Mouse (Mus musculus) hindlimb bud, embryonic 11.5 days (tissue): ENCODE measurements around the gene Tchhl1.
"Not testable (repeated sequence)": the region's sequence is repeated elsewhere in the genome, so short reads cannot be mapped to it uniquely, and the experiment has no call there.

Source experiments
- DNase-seq: peaks from one replicate; pipeline ENCODE4 v3.0.0-alpha.2; 2012; ENCODE audit warnings: low read depth, low spot score; ENCODE audit errors: extremely low spot score

The Tchhl1 gene

DNA sequence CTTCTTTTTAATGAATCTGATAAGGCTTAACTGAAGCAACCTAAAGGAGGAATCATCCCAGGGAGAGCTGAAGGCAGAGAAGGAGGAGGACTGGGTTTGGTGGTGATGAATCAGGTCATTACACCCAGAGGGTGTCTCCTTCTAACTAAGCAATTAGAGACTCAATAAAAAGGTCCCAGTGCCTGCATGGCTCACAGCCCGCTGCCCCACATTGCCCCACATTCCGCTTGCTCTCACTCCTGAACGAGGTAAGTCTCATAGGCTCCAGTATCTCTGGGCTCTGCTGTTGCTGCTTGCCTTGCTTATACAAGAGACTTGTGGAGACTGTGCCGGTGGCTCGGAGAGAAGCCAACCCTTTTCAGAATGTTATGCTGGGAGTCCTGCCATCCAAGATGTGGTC is at the start of gene Tchhl1:
Tchhl1 (plus strand) TSS at position 194 of the 400 bp plus-strand sequence.
- no peak for DNase-seq

- no peak for DNase-seq
These were observed 36.9 kb upstream of the Tchhl1 start for GRCm38 (mm10) chr3:93431673-93432072.

DNA sequence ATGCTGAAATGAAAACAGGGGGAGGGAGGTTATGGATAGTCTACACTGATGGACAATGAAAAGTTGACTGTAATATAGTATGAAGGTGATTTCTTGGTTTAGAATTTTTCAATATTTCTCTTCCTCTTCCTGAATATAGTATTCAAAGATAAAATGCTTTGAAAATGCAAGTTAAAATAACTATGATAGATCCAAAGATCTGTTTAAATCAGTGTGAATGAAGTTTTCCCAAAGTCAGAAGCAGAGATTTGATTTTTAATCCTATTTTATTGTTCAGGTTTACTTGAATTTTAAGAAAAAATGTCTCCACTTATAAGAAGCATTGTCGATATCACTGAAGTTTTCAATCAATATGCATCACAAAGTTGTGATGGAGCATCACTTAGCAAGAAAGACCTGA is 26.5 kb upstream of the Tchhl1 start, which contains the start of gene Tchh:
Tchh (plus strand) TSS at position 301 of the 400 bp plus-strand sequence.
- DNase-seq: no peak

DNA sequence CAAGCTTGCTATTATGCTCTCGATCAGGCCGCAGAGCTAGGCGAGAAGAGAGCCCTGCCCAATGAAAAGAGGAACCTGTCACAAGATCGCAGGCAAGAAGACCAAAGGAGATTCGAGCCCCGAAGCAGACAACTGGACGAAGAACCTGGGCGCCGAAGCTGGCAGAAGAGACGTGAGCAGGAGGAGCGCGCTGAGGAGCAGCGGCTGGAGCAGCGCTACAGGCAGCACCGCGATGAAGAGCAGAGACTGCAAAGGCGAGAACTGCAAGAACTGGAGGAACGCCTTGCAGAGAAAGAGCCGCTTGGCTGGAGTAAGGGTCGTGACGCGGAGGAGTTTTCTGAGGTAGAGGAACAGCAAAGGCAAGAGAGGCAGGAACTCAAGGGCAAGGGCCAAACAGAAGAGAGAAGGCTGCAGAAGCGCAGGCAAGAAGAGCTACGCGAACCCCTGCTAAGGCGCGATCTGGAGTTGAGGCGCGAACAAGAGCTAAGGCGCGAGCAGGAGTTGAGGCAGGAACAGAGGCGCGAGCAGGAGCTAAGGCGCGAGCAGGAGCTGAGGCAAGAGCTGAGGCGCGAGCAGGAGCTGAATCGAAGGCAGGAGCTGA is 25.0 kb upstream of the Tchhl1 start:
- DNase-seq: no peak

DNA sequence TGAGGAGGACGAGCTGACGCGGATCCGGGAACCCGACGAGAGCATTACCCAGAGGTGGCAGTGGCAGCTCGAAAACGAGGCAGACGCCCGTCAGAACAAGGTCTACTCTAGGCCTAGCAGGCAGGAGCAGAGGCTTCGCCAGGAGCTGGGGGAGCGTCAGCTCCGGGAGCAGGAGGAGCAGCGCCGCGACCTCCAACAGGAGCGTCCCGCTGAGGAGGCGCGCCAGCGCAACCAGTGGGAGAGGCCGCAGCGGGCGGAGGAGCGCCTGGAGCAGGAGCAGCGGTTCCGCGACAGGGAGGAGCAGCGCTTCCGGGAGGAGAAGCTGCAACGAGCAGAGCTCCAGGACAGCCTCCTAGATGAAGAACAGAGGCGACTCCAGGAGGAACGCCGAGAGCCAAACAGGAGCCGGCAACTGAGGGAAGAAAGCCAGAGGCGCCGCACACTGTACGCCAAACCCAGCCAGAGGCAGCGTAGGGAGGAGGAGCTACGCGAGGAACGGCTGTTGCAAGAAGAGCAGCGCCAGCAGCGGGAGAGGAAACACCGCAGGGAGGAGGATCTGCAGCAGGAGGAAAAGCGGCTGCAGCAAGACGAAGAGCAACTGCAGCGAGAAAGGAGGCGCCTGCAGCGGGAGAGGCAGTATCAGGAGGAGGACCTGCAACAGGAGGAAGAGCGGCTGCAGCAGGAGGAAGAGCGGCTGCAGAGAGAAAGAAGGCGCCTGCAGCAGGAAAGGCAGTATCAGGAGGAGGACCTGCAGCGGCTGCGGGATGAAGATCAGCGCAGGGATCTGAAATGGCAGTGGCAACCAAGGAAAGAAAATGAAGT is 24.0 kb upstream of the Tchhl1 start:
- DNase-seq: no peak

- DNase-seq: no peak
These were observed 23.3 kb upstream of the Tchhl1 start for GRCm38 (mm10) chr3:93445165-93445705.

GRCm38 (mm10) chr3:93446128-93446755 is 22.3 kb upstream of the Tchhl1 start:
- DNase-seq: no peak

DNA sequence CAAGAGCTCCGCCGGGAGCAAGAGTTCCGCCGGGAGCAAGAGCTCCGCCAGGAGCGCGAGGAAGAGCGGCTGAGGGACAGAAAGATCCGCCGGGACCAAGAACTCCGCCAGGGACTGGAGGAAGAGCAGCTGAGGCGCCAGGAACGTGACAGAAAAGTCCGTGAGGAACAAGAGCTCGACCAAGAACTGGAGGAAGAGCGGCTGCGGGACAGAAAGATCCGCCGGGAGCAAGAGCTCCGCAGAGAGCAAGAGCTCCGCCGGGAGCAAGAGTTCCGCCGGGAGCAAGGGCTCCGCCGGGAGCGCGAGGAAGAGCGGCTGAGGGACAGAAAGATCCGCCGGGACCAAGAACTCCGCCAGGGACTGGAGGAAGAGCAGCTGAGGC is 21.8 kb upstream of the Tchhl1 start:
- not testable (repeated sequence) for DNase-seq

DNA sequence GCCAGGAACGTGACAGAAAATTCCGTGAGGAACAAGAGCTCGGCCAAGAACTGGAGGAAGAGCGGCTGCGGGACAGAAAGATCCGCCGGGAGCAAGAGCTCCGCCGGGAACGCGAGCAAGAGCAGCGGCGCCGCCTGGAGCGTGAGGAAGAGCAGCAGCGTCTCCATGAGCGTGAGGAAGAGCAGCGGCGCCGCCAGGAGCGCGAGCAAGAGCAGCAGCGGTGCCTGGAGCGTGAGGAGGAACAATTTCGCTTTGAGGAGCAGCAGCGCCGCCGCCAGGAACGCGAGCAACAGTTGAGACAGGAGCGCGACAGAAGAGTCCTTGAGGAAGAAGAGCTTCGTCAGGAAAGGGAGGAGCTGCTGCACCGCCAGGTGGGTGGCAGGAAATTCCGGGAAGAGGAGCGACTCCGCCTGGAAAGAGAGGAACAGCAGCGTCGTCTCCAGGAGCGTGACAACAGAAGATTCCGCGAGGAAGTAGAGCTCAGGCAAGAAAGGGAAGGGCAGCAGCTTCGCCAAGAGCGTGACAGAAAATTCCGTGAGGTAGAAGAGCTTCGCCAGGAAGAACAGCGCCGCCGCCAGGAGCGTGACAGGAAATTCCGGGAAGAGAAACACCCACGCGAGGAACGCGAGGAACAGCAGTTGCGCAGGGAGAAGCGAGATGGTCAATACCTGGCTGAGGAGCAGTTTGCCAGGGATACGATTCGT is 21.3 kb upstream of the Tchhl1 start:
- DNase-seq: no peak

GRCm38 (mm10) chr3:93466556-93466955 is 2.0 kb upstream of the Tchhl1 start:
- no peak for DNase-seq

GRCm38 (mm10) chr3:93467130-93467529 is 1.4 kb upstream of the Tchhl1 start:
- no peak for DNase-seq

DNA sequence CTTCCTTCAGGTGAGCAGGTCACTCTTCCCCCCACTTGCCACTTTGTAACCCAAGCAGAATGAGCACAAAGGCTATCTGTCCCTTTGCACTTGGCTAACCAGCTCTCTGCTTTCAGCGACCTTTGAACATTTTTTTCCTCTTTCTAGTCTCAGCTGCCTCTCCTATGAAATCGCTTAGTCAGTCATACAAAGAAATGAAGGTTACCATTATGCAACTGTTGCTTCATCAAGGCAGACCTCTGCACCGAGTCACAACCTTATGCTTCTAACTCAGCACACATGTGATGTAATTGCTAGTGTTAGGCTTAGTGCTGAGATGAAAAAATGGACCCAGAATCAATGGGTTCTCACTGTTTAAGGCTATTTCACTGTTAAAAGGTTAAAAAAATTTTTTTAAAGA is 1.1 kb downstream of the Tchhl1 start:
- DNase-seq: no peak

- DNase-seq: no peak
These were observed 11.5 kb downstream of the Tchhl1 start for GRCm38 (mm10) chr3:93480053-93480452.

DNA sequence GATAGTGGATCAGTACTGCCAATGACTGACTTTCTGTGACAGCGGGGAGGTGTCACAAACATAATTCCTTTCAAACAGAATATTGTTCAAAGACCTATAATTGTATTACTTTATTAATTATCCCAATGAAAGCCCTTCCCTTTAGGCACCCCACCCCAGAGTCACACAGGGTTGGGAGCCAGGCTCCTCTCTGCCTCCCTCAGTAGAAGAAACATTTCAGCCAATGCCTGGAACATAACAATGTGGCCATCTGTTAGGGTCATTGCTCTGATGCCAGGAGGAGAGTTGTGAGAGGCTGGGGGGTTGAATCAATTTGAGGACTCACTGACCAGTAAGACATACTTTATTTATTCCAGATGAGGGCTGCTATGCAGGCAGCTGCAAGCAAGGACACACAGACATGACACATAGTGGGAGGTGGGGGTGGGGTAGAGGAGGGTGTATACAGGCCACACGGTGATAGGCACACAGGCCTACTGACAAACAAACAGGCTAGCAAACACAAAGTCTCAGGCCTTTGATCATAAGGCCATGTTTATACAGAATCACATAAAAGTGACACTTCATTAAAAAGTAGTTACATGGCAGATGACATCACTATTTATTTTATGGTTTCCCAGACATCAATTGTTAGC is 13.5 kb downstream of the Tchhl1 start:
- DNase-seq: no peak

DNA sequence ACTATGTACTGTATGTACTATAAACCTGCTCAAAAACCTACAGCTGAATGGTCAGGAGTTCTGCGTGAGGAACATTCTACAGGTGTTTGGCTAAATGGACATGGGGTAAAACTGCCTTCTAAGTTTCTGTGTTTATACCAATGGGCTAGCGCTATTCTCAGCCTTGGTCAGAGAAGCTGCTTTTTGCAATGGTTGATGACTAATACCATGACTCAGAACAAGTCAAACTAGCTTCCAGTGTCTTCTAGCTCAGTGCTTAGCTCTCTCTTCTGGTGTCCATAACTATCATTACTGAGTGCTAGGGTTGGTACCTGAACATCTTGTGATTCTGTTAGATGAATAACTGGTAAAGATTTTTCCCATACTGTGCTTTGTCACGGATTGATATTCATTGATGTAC is 17.1 kb downstream of the Tchhl1 start:
- no peak for DNase-seq

- DNase-seq: no peak
These were observed 20.0 kb downstream of the Tchhl1 start for GRCm38 (mm10) chr3:93488541-93488940.

DNA sequence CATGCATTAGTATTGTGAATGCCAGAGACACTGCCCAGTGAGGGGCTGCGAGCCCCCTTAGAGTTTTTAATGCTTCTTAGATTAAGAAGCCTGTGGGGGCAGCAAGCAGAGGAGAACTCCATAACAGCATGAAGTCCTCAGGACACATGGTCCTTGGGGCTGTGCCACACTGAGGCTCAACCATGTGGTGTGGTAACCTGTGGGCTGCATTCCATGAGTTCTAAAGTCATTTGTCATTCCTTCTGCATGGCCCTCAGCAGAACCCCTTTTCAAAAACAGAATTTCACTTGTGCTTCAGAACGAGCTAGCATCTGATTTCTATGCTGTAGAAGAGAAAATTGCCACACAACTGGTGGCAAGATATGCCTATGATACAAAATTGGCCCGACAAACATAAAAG is 23.6 kb downstream of the Tchhl1 start:
- no peak for DNase-seq

- peak; percentile 71 for DNase-seq
These were observed 25.4 kb downstream of the Tchhl1 start for GRCm38 (mm10) chr3:93493992-93494391.

DNA sequence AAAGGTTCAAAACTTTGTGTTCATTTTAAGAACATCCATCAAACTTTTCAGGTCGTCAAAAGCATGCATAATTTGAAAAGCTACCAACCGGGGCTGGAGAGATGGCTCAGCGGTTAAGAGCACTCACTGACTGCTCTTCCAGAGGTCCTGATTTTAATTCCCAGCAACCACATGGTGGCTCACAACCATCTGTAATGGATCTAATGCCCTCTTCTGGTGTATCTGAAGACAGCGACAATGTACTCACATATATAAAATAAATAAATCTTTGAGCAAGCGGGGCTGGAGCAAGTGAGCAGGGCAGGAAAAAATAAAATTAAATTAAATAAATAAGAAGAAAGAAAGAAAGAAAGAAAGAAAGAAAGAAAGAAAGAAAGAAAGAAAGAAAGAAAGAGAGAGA is 26.2 kb downstream of the Tchhl1 start:
- DNase-seq: not testable (repeated sequence)

- DNase-seq: no peak
These were observed 28.6 kb downstream of the Tchhl1 start for GRCm38 (mm10) chr3:93497131-93497530.

GRCm38 (mm10) chr3:93499129-93499528 is 30.6 kb downstream of the Tchhl1 start:
- no peak for DNase-seq
